Mouse (Mus musculus) limb, embryonic 12.5 days (tissue): ENCODE results near the gene Stard3. TPM values are rescaled to one million over a fixed set of nuclear protein-coding genes. Genes with fewer than 3 reads are reported as not detected.

Experiments
- ATAC-seq: fragments of 200-750 bp; cut with Nextera tagmentation; 2 replicates; pipeline ENCODE4 v1.8.0; 2017; ENCODE audit warnings: low read depth, moderate TSS enrichment; ENCODE audit not compliant: insufficient number of reproducible peaks, insufficient read depth, low FRiP score, low TSS enrichment
- H3K27ac ChIP-seq: fragments of 300-500 bp; sonication (generic); 2 replicates; pipeline ENCODE4 v1.5.1; 2016; ENCODE audit warnings: mild to moderate bottlenecking, moderate library complexity
- H3K27me3 ChIP-seq: fragments of 300-500 bp; sonication (generic); 2 replicates; pipeline ENCODE4 v1.6.1; 2016; ENCODE audit warnings: mild to moderate bottlenecking, moderate library complexity
- H3K36me3 ChIP-seq: fragments of 300-500 bp; sonication (generic); 2 replicates; pipeline ENCODE4 v1.6.1; 2016; ENCODE audit warnings: mild to moderate bottlenecking, moderate library complexity
- H3K4me1 ChIP-seq: fragments of 300-500 bp; sonication (generic); replicated peaks from 2 replicates; pipeline ENCODE4 v1.6.1; 2016
- H3K4me2 ChIP-seq: fragments of 300-500 bp; sonication (generic); 2 replicates; pipeline ENCODE4 v1.6.1; 2016; ENCODE audit warnings: mild to moderate bottlenecking, moderate library complexity
- H3K4me3 ChIP-seq: fragments of 300-500 bp; sonication (generic); replicated peaks from 2 replicates; pipeline ENCODE4 v1.5.1; 2016; ENCODE audit warnings: mild to moderate bottlenecking
- H3K9ac ChIP-seq: fragments of 300-500 bp; sonication (generic); replicated peaks from 2 replicates; pipeline ENCODE4 v1.6.1; 2016; ENCODE audit warnings: mild to moderate bottlenecking, moderate library complexity
- H3K9me3 ChIP-seq: fragments of 300-500 bp; sonication (generic); 2 replicates; pipeline ENCODE4 v1.6.1; 2016; ENCODE audit warnings: mild to moderate bottlenecking, moderate library complexity
- WGBS: fragments of 180-500 bp; shearing (Covaris S2); methylation state at CpG from one replicate; pipeline ENCODE4 v1.1.7; 2016; 5-methylcytosine and 5-hydroxymethylcytosine counted together
- polyA plus RNA-seq: library from polyadenylated mRNA; unstranded; fragments of >200 nt; fragmentation: Nextera tagmentation; extraction: Ambion mirVana; gene quantifications from 2 replicates; pipeline ENCODE4 v1.2.1, GENCODE M21; 2016

Gene Stard3
- polyA plus RNA-seq, 1 experiment from 2014 or later = 39.9 TPM

DNA sequence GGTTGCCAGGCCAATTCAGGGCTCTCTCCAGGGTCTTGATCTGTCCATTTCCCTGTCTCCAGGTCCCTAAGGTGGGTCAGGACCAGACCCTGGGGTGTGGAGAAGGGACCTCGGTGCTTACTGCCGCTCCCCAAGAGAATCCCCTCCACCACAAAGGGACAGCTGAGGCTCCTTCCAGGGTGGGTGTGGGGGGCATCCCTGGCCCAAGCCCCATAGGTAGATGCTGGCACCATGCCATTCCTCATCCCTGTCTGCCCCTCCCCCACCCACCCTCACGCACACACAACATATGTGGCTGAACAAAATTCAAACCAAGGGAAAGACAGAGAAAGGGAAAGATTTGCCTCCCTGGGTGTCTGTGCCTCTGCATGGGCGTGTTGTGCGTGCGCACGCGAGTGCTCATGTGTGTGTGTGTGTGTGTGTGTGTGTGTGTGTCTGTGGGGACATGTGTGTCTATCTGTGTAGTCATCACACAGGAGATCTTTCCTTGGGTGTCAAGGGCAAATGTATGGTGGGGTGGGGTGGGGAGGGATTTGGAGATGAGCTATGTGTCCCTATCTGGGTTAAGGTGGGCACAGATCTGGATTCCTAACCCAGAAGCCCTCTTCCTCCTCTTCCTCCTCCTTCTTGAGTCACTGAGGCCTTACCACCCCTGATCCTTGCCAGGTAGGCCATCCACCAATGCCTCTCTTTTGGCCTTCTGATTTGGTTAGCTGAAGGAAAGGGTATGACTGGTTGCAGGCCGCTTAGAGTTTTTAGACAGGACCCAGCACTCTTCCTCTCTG lies 28.0 kb upstream of the Stard3 start:
- ATAC-seq = no peak
- Histone ChIP-seq H3K9ac (no peak overlapping the region), H3K36me3 (no peaks in the 10 kb centered on the region), H3K27ac (no peak overlapping the region), H3K27me3 (peaks cover 99% of the 10 kb centered on the region), H3K9me3 (no peaks in the 10 kb centered on the region), H3K4me2 (no peak overlapping the region), H3K4me3 (no peak overlapping the region), H3K4me1 (peaks cover 28% of the 10 kb centered on the region)
- 30% methylated on average over 9 of the region's 9 CpGs for WGBS

DNA sequence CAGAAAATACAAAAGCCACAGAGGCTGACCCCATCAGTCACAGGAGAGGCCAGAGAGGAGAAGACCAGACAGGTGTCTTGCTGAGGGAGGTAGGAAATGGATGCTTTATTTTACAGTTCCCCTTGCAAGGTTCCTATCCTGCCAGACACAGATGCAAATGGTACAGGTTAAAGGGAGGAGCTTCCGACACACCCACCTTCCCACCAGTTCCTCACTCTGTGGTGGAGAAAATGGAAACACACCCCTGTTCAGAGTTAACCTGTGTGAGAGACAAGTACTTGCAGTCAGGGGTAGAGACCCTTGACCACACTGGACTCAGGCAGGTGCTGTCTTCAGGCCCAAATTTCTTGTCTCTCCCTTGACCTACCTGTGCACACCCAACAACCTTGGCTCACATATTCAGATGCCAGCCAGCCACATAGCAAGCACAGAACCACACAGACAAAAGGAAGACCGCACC lies 27.4 kb upstream of the Stard3 start:
- H3K4me1 ChIP-seq = peaks cover 28% of the 10 kb centered on the region
- H3K4me2 ChIP-seq = no peak overlapping the region
- H3K27ac ChIP-seq = no peak overlapping the region
- H3K9ac ChIP-seq = no peak overlapping the region
- 49% methylated on average over 2 of the region's 2 CpGs for WGBS
- peaks cover 99% of the 10 kb centered on the region for H3K27me3 ChIP-seq
- H3K9me3 ChIP-seq = no peaks in the 10 kb centered on the region
- no peak overlapping the region for H3K4me3 ChIP-seq
- no peaks in the 10 kb centered on the region for H3K36me3 ChIP-seq
- ATAC-seq = no peak

DNA sequence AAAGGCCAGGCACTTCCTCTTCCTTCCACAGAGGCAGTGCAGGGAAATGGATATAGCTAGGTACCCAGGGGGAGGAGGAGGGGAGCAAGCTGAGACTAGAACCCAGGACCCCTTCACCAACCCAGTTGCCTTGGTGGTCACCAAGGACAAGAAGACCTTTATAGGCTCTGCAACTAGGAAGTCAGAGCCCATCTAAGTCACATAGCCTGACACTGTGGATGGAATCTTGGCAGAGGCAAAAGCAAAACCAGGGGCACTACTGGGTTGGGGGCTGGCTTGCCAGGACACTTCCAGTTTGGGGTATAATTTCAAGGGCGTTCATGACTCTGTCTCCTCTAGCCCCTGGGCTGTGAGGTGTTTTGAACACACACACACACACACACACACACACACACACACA lies 26.8 kb upstream of the Stard3 start:
- Histone ChIP-seq H3K9ac (no peak overlapping the region), H3K4me1 (peaks cover 28% of the 10 kb centered on the region), H3K4me2 (no peak overlapping the region), H3K9me3 (no peaks in the 10 kb centered on the region), H3K4me3 (no peak overlapping the region), H3K36me3 (no peaks in the 10 kb centered on the region), H3K27ac (no peak overlapping the region), H3K27me3 (peaks cover 100% of the 10 kb centered on the region)
- WGBS = 67% methylated on average over 1 of the region's 1 CpGs
- no peak for ATAC-seq

DNA sequence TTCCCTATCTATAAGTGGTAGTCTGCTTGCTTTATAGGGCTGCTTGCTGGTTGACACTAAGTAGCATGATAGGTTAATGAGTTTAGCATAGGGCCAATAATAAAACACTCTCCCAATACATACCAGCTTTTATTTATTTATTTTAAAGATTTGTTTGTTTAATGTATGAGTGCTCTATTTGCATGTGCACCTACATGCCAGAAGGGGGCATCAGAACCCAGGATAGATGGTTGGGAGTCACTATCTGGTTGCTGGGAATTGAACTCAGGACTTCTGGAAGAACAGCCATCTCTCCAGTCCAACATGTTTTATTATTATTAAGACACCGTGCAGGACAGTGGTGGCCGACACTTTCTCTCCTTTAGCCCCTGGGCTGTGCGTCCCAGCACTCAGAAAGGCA lies 26.0 kb upstream of the Stard3 start:
- Histone ChIP-seq H3K4me3 (no peak overlapping the region), H3K4me2 (no peak overlapping the region), H3K27me3 (peaks cover 100% of the 10 kb centered on the region), H3K27ac (no peak overlapping the region), H3K9ac (no peak overlapping the region), H3K9me3 (no peaks in the 10 kb centered on the region), H3K36me3 (no peaks in the 10 kb centered on the region), H3K4me1 (peaks cover 23% of the 10 kb centered on the region)
- 84% methylated on average over 3 of the region's 3 CpGs for WGBS
- no peak for ATAC-seq

DNA sequence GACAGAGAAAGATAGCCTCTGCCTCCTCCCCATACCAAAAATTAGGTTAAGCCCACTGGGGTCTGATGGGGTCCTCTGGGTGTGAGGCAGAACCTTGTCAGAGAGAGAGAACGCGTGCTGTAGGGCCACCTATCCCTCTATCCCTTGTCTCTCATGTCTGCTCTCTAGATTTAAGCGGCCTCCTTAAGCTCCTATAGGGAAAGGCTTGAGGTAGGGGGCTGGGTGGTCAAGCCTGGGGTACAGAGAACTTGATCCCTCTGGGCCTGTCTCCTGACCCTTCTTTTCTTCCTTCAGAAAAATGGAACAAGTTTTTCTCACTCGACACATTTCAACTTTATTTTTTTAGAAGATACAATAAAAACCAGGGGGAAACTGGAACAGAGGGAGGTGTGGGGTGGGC lies 25.3 kb upstream of the Stard3 start:
- Histone ChIP-seq H3K27me3 (peaks cover 100% of the 10 kb centered on the region), H3K27ac (no peak overlapping the region), H3K9ac (no peak overlapping the region), H3K9me3 (no peaks in the 10 kb centered on the region), H3K36me3 (no peaks in the 10 kb centered on the region), H3K4me1 (peaks cover 17% of the 10 kb centered on the region), H3K4me3 (no peak overlapping the region), H3K4me2 (no peak overlapping the region)
- 66% methylated on average over 4 of the region's 4 CpGs for WGBS
- ATAC-seq = no peak

DNA sequence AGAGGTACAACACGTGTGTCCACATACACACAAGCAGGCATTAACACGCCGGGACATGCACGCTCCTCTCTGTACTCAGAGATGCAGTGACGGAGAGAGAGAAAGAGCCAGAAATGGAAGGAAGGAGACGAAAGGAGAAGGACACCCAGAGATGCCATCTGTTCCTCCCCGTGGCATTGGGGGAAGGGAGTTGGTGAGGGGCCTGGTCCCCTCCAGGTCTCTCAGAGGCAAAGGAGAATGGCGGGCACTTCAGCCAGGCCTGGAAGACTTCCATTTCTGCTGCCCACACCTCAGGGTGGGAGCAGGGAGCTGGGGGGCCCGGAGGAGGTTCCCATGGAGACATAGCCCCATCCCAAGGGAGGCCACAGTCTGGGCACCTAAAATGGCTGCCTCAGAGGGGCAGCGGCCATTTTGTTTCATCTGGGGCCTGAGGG lies 24.9 kb upstream of the Stard3 start:
- no peak for ATAC-seq
- Histone ChIP-seq H3K4me2 (no peak overlapping the region), H3K27me3 (peaks cover 100% of the 10 kb centered on the region), H3K4me1 (peaks cover 13% of the 10 kb centered on the region), H3K36me3 (no peaks in the 10 kb centered on the region), H3K4me3 (no peak overlapping the region), H3K27ac (no peak overlapping the region), H3K9ac (no peak overlapping the region), H3K9me3 (no peaks in the 10 kb centered on the region)
- 72% methylated on average over 10 of the region's 10 CpGs for WGBS

DNA sequence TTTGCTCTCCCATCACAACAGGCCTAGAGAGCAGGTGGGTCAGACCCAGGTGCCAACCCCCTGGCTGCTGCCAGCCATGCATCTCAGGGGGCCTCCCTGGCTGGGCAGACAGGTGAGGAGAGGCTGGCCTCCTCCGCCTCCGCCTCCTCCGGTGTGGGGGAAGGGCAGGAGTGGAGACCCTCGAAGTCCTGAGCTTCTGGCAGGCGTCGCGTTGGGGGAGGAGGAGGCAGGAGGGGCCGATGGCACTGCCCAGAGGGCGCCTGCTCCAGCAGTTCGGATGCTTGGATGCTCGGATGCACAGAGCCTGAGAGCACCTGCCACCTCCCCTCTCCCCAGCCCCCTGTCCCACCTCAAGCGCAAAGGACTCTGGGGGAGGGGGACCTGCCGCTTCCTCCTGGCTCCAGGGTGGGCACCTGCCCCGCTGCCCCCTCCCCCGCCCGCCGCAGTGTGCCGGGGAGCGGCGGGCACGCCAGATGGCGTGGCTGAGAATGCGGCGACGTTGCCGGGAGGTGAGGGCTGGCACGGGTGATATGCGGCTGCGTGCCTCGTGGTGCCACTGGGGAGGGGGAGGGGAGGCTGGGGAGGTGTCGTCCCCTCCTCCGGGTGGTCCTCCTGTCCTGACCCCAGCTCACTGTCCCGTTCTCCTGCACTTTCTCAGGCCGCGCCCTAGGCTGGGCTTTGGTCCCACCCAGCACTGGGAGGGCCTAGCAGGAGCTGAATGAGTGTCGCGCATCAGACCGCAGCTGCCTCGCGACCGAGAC lies 24.0 kb upstream of the Stard3 start:
- Histone ChIP-seq H3K4me3 (peak overlapping the region; percentile 18), H3K27ac (no peak overlapping the region), H3K4me1 (peaks cover 17% of the 10 kb centered on the region), H3K27me3 (peaks cover 100% of the 10 kb centered on the region), H3K4me2 (peak overlapping the region; percentile 36), H3K36me3 (no peaks in the 10 kb centered on the region), H3K9ac (no peak overlapping the region), H3K9me3 (no peaks in the 10 kb centered on the region)
- 2% methylated on average over 37 of the region's 41 CpGs for WGBS
- no peak for ATAC-seq

DNA sequence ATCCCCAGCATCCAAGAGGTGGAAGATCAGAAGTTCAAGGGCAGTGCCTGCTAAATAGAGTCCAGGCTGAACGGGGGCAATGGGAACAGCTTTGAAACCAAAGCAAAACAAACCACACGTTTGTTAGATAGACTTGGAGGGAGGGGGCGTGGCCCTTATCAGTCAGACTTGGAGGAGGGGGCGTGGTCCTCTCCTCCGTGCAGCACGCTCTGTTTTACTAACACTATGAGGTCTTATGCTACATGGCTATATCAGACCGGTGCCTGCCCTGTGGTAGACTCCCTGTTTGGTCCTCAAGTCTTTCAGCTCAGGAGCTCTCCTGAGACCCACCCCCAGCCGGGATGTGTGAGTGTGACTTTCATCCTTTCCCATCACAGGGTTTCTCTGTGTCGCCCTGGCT lies 22.9 kb upstream of the Stard3 start:
- Histone ChIP-seq H3K36me3 (no peaks in the 10 kb centered on the region), H3K9me3 (no peaks in the 10 kb centered on the region), H3K4me3 (no peak overlapping the region; the same call in 1 of the 2 replicates), H3K27me3 (peaks cover 100% of the 10 kb centered on the region), H3K27ac (no peak overlapping the region), H3K4me2 (no peak overlapping the region), H3K9ac (no peak overlapping the region), H3K4me1 (peaks cover 25% of the 10 kb centered on the region)
- ATAC-seq = no peak
- 7% methylated on average over 9 of the region's 9 CpGs for WGBS

DNA sequence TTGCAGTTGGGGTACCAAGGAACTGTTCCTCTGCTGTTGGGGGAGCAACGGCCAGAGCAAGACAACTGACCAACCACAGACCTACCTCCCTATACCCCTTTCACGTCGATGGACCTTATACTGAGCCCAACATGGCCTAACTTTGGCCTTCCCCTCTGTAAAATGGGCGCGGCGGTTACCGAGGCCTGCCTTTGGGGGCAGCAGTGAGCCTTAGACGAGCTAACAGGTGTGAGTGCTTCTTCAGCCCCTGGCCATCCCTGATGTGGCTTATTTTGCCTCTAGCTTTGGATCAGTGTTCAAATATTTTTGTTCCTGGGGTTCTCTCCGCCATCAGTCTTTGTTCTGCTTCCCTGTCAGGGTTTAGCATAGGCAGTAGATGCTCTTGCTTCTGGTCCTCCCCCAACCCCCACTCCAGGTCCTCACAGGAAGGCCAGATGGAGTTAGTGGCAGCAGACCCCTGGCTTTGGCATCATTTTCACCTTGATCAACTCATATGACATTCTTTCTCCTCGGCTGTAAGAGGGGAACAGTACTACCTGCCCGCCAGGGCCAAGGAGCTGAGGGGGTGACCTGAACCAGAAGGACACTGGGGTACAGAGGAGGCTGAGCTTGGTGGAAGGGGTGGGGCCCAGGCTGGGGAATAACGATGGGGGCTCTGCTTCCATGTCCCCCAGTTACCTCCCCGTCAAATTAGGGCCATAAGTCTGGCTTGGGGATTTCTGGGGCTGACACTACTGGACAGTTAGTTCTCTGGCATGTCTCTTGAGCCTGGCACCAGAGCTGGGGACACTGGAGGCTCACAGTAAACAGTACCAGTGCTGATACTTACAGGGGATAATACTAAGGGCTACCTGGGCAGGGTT lies 21.7 kb upstream of the Stard3 start:
- Histone ChIP-seq H3K27ac (no peak overlapping the region), H3K4me3 (no peak overlapping the region), H3K36me3 (no peaks in the 10 kb centered on the region), H3K4me1 (peaks cover 25% of the 10 kb centered on the region), H3K9me3 (no peaks in the 10 kb centered on the region), H3K9ac (no peak overlapping the region), H3K27me3 (peaks cover 99% of the 10 kb centered on the region), H3K4me2 (no peak overlapping the region)
- WGBS = 15% methylated on average over 13 of the region's 13 CpGs
- no peak for ATAC-seq

DNA sequence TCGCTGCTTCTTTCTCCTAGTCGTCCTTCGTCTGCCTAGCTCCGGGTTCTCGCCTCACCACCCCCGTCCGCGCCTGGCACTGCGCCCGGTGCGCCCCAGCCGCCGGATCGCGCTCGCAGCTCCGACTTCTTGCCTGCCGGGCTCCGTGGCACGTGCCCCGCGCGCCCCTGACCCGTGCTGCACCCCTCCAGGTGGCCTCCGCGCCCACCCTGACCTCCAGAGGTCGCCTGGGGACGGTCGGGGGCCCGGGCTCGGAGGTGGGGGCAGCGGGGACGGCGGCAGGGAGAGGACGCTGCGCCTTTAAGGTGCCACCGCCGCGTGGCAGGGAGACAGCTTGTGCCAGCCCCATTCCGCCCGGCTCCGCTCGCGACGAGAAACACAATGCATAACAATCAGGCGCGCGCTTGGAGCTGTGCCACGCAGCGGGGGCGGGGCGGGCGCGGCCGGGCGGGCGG lies 19.6 kb upstream of the Stard3 start:
- WGBS = under 1% methylated on average over 46 of the region's 57 CpGs
- no peaks in the 10 kb centered on the region for H3K36me3 ChIP-seq
- H3K9ac ChIP-seq = peak overlapping the region; percentile 52
- peak overlapping the region; percentile 49 for H3K4me3 ChIP-seq
- H3K27ac ChIP-seq = no peak overlapping the region
- no peak for ATAC-seq
- peaks cover 35% of the 10 kb centered on the region for H3K4me1 ChIP-seq
- peaks cover 94% of the 10 kb centered on the region for H3K27me3 ChIP-seq
- peak overlapping the region; percentile 94 for H3K4me2 ChIP-seq
- no peaks in the 10 kb centered on the region for H3K9me3 ChIP-seq

DNA sequence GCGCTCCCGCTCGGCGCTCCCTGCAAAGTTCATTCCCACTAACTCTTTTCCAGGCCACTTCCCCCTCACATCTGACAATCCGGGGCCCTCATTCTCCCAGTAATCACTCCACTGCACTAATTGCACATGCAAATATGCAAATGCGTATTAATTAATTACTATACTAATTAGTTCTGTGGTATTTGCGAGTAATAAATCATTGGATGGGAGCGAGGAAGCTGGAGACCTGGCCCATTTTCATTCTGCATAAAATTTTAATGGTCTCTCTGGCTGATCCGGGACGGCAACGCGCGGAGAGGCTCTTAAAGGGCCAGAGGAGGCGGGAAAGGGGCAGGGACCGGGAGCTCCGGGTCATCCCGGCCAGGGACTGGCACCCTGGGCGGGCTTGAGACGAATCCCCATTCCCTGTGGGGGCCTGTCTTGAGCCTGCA lies 19.1 kb upstream of the Stard3 start:
- peak overlapping the region; percentile 52 for H3K9ac ChIP-seq
- no peak overlapping the region for H3K27ac ChIP-seq
- H3K4me3 ChIP-seq = peak overlapping the region; percentile 49
- no peaks in the 10 kb centered on the region for H3K9me3 ChIP-seq
- H3K4me2 ChIP-seq = peak overlapping the region; percentile 94
- H3K4me1 ChIP-seq = peaks cover 32% of the 10 kb centered on the region
- peaks cover 94% of the 10 kb centered on the region for H3K27me3 ChIP-seq
- no peak for ATAC-seq
- under 1% methylated on average over 19 of the region's 19 CpGs for WGBS
- H3K36me3 ChIP-seq = no peaks in the 10 kb centered on the region
